Mouse (Mus musculus): ENCODE measurements around the gene Ptprn2.

Ptprn2 gene

GRCm38 (mm10) chr12:116927516-116927915, 442.0 kb downstream of the Ptprn2 start:
- WGBS: 86% methylated on average over 1 of the region's 1 CpGs

- WGBS: 31% methylated on average over 3 of the region's 3 CpGs
These were observed 452.8 kb downstream of the Ptprn2 start for GRCm38 (mm10) chr12:116938158-116938854.

GRCm38 (mm10) chr12:116943883-116944282, 458.4 kb downstream of the Ptprn2 start:
- WGBS: 65% methylated on average over 5 of the region's 5 CpGs

- WGBS: 74% methylated on average over 4 of the region's 4 CpGs
These were observed 462.8 kb downstream of the Ptprn2 start for GRCm38 (mm10) chr12:116948151-116948928.

GRCm38 (mm10) chr12:116949726-116950125, 464.2 kb downstream of the Ptprn2 start:
- WGBS: 78% methylated on average over 3 of the region's 3 CpGs

GRCm38 (mm10) chr12:116952452-116953205, 467.1 kb downstream of the Ptprn2 start:
- 79% methylated on average over 13 of the region's 13 CpGs for WGBS

- 82% methylated on average over 2 of the region's 2 CpGs for WGBS
These were observed 473.6 kb downstream of the Ptprn2 start for GRCm38 (mm10) chr12:116959164-116959563.

- WGBS: 92% methylated on average over 1 of the region's 1 CpGs
These were observed 478.4 kb downstream of the Ptprn2 start for GRCm38 (mm10) chr12:116963906-116964305.

- WGBS: 45% methylated on average over 8 of the region's 8 CpGs
These were observed 482.9 kb downstream of the Ptprn2 start for GRCm38 (mm10) chr12:116968215-116968939.

- WGBS: 87% methylated on average over 5 of the region's 5 CpGs
These were observed 490.0 kb downstream of the Ptprn2 start for GRCm38 (mm10) chr12:116975547-116975946.

- WGBS: 90% methylated on average over 6 of the region's 6 CpGs
These were observed 491.5 kb downstream of the Ptprn2 start for GRCm38 (mm10) chr12:116976981-116977380.

- WGBS: 92% methylated on average over 6 of the region's 6 CpGs
These were observed 492.7 kb downstream of the Ptprn2 start for GRCm38 (mm10) chr12:116978201-116978600.

- 88% methylated on average over 1 of the region's 1 CpGs for WGBS
These were observed 495.8 kb downstream of the Ptprn2 start for GRCm38 (mm10) chr12:116981315-116981714.

- WGBS: 49% methylated on average over 10 of the region's 10 CpGs
These were observed 503.6 kb downstream of the Ptprn2 start for GRCm38 (mm10) chr12:116989144-116989543.

GRCm38 (mm10) chr12:117001546-117002148, 516.1 kb downstream of the Ptprn2 start:
- WGBS: 48% methylated on average over 2 of the region's 2 CpGs

- 54% methylated on average over 15 of the region's 15 CpGs for WGBS
These were observed 531.5 kb downstream of the Ptprn2 start for GRCm38 (mm10) chr12:117016753-117017595.

- WGBS: 64% methylated on average over 2 of the region's 2 CpGs
These were observed 532.4 kb downstream of the Ptprn2 start for GRCm38 (mm10) chr12:117017912-117018311.

GRCm38 (mm10) chr12:117023235-117023634, 537.7 kb downstream of the Ptprn2 start:
- WGBS: 87% methylated on average over 4 of the region's 4 CpGs

- WGBS: 38% methylated on average over 4 of the region's 4 CpGs
These were observed 539.4 kb downstream of the Ptprn2 start for GRCm38 (mm10) chr12:117024916-117025315.

- WGBS: 85% methylated on average over 6 of the region's 6 CpGs
These were observed 541.8 kb downstream of the Ptprn2 start for GRCm38 (mm10) chr12:117027351-117027750.

All from cerebral cortex, adult 2 months (tissue).